Mouse (Mus musculus): ENCODE measurements around the gene Colgalt1.

The Colgalt1 gene

DNA sequence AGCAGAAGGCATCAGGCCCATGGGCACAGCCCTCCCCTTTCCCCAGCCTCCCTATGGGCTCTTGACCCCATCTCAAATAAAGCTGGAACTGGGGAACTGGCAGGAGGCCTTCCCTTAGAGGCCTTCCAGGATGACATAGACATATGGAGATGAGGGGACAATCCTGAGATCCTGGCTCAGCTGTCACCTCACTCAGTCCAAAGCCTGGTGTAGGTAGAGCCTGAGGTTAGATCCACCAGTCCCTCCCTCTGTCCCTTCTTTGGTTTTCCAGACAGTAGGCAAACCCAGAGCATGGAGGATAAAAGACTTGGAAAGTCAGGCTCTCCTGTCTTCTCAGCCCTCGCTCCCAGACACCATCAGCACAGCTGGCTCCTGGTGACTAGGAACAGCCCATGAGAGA, 56.1 kb downstream of the Colgalt1 start:
- no peak for DNase-seq (ENCODE audit: low read depth in 2 of 2, low spot score in 2 of 2)

DNA sequence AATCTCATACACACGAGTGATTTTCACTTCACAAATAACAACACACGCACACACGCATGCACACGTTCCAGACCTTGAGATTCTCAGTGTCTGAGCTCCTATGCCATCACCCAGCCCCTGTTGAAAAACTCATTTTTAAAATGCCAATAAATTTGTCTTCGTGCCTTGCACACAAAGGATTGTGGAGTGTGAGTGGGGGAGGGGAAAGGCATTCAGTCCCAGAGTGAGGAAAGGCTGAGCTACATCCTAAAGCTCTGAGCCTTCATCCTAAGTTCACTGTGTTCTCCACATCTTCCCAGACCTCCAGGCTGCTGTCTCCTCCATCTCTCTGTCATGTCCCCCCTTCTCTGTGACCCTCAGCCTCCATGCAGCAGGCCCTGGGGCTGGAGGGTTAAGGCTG, 56.5 kb downstream of the Colgalt1 start:
- DNase-seq (ENCODE audit: low read depth in 2 of 2, low spot score in 2 of 2): no peak

- peak; percentile 39 to 56 for DNase-seq (ENCODE audit: low read depth in 2 of 2, low spot score in 2 of 2)
Measured at GRCm38 (mm10) chr8:71668220-71668975, 57.6 kb downstream of the Colgalt1 start.

GRCm38 (mm10) chr8:71670198-71670597, 59.4 kb downstream of the Colgalt1 start:
- DNase-seq (ENCODE audit: low read depth in 2 of 2, low spot score in 2 of 2): no peak

- no peak for DNase-seq (ENCODE audit: low read depth in 2 of 2, low spot score in 2 of 2)
Measured at GRCm38 (mm10) chr8:71670621-71671548, 60.1 kb downstream of the Colgalt1 start.

DNA sequence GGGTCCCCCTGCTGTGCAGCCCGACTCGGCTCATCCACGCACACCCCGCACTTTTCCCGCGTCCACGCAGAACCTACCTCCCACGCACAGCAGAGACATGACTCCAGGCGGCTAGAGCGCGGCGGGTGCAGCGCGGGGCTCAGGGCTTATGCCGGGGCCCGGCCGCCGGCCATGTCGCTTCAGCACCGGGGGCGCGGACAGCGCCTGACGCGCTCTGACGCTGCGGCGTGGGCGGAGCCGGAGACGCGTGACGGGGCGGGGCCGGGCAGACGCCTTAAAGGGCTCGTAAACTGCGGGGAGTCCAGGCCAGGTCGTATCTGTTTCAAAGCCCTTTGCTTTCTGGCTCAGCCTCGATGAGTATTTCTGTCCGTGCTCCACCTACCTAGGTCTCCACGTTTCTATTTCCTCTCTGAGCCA, 60.8 kb downstream of the Colgalt1 start, which contains the start of gene Unc13a:
Unc13a (minus strand) TSS at position 209 of the 417 bp plus-strand sequence.
- DNase-seq (ENCODE audit: low read depth in 2 of 2, low spot score in 2 of 2): peak; percentile 88 to 89

DNA sequence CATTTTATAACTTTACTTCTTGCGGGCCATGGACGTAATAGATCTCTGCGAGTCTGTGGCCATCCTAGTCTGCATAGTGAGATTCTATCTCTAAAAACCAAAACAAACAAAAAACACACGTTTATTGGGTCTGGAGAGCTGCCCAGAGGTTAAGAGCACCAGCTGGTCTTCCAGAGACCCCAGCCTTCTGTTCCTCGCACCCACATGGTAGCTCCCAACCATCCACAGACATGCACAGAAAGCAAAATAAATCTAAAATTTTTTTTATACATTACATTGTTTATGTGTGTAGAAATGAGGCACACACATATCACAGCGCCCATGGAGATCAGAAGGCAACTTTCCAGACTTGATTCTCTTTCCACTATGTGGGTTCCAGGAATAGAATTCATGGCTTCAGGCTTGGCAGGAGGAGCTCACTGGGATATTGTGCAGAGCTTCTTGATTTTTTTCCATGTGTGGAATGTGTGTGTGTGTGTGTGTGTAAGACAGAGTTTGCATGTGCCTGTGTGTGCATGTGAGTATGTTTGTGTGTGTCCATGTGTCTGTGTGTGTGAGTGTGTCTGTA, 61.5 kb downstream of the Colgalt1 start:
- no peak for DNase-seq (ENCODE audit: low read depth in 2 of 2, low spot score in 2 of 2)

- no peak for DNase-seq (ENCODE audit: low read depth in 2 of 2, low spot score in 2 of 2)
Measured at GRCm38 (mm10) chr8:71674071-71674470, 63.3 kb downstream of the Colgalt1 start.

All from CD8-positive naive resting alpha-beta T cell, adult 2 months (primary cell).